Mouse (Mus musculus): ENCODE data around the gene Fam57b.

DNA sequence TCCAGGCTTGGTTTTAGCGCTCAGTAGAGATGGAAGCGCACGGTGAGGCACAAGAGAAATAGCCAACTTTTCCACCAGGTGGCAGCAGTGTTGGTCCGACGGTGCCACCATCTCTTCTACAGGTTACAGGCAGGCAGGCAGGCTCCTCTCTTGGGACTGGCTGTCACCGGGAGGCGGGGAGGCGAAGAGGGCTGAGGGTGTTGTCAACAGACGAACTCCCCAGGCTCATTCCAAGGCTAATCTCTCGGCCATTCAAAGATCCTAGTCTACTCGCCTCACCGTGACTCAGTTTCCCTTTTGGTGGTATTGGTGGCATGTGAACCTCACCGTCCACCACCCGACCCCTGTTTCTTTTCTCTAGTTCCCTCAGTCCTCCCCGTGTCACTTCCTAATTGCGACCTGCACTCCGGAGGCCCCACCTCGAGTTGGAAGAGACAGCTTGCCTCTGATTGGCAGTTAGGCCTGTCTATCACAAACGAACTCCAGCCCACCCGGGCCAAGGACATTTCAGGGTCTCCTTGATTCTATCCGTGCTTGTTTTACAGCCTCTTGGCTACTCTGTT, 34.6 kb downstream of the Fam57b start:
- TF ChIP-seq MYOG (IDR thresholded peaks at IDR 0.05; ENCODE audit: control insufficient read depth, extremely low read depth, insufficient read length) (no peak), USF1 (IDR thresholded peaks at IDR 0.05; ENCODE audit: low read depth) (no peak), CTCF (IDR thresholded peaks at IDR 0.05; ENCODE audit: control insufficient read depth, insufficient read depth, insufficient read length) (peak; percentile 75)
